ENCODE assay signal across 8 mouse cellular contexts in the genomic region with DNA sequence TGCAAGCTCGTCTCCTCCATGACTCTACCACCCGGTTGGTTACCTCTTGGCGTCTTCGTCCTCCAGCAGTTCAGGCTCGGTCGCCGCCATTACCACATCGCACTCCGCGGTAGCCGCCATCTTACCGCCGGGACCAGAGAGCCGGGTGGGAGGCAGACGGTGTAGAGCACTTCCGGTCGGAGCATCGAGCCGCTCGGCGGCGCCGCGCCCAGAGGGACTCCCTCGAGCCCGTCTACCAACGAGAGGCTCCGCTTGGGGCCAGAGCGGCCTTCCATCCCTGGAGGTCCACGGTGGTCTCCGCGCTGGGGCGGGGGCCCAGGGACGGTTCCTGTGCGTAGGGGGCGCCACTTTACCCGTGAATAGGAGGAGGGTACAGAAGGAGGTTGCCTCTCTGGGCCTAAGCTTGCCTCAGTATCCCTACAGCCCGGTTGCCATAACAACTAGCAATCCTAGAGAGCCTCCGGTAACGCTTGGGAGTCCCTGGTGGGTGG. TPM values are rescaled to one million over a fixed set of nuclear protein-coding genes. Genes with fewer than 3 reads are reported as not detected.
DNase-seq lines count a peak whose midpoint lies in the region; ATAC-seq and TF ChIP-seq lines count a peak whose summit lies in the region.

No protein-coding gene starts in this region.

- ATAC-seq in forebrain, embryonic 13.5 days, result peak; percentile 98
- peak; percentile 96 for ATAC-seq in neural tube, embryonic 15.5 days (ENCODE audit: low FRiP score)

- peaks cover 21% of the 10 kb centered on the region for H3K36me3 ChIP-seq in E14TG2a.4 (ENCODE audit: insufficient read depth, low read length)
- peaks cover 11% of the 10 kb centered on the region; the same call in 1 of the 2 replicates for H3K36me3 ChIP-seq in forebrain, embryonic 13.5 days (ENCODE audit: poor library complexity, severe bottlenecking)
- H3K36me3 ChIP-seq in neural tube, embryonic 15.5 days, result peaks cover 3% of the 10 kb centered on the region; the same call in 1 of the 2 replicates

- peaks cover 58% of the 10 kb centered on the region for H3K4me1 ChIP-seq in E14TG2a.4 (replicated peaks; ENCODE audit: low read depth, low read length)
- H3K4me1 ChIP-seq in forebrain, embryonic 13.5 days, result peaks cover 34% of the 10 kb centered on the region
- H3K4me1 ChIP-seq in neural tube, embryonic 15.5 days, result peaks cover 46% of the 10 kb centered on the region

- peak overlapping the region; percentile 99 for H3K4me3 ChIP-seq in E14TG2a.4 (replicated peaks; ENCODE audit: low read length)
- peak overlapping the region; percentile 96 for H3K4me3 ChIP-seq in forebrain, embryonic 13.5 days
- peak overlapping the region; percentile 88 for H3K4me3 ChIP-seq in neural tube, embryonic 15.5 days (replicated peaks)

- WGBS in forebrain, embryonic 13.5 days, result under 1% methylated on average over 40 of the region's 40 CpGs
- WGBS in neural tube, embryonic 15.5 days, result 0% methylated on average over 39 of the region's 40 CpGs

- peak overlapping the region; percentile 88 for H3K4me2 ChIP-seq in forebrain, embryonic 13.5 days
- peak overlapping the region; percentile 87 for H3K4me2 ChIP-seq in neural tube, embryonic 15.5 days

- no peaks in the 10 kb centered on the region for H3K27me3 ChIP-seq in E14TG2a.4 (ENCODE audit: insufficient read depth, low read length)
- no peaks in the 10 kb centered on the region for H3K27me3 ChIP-seq in forebrain, embryonic 13.5 days
- no peaks in the 10 kb centered on the region for H3K27me3 ChIP-seq in neural tube, embryonic 15.5 days (replicated peaks)

- no peaks in the 10 kb centered on the region for H3K9me3 ChIP-seq in E14TG2a.4 (ENCODE audit: low read length)
- no peaks in the 10 kb centered on the region for H3K9me3 ChIP-seq in forebrain, embryonic 13.5 days (replicated peaks)
- no peaks in the 10 kb centered on the region for H3K9me3 ChIP-seq in neural tube, embryonic 15.5 days (replicated peaks)

- TF ChIP-seq CTCF in E14TG2a.4 (conservative IDR thresholded peaks at IDR 0.05; ENCODE audit: low read length), result peak; percentile 31

- peak; percentile 87 for DNase-seq in c-Kit-positive CD71-positive TER-119-positive erythroid progenitor cells, embryonic 14.5 days (ENCODE audit: low spot score)
- peak; percentile 95 to 96 for DNase-seq in heart, postnatal 14 days
- DNase-seq in layer of hippocampus, adult 11-12 months (ENCODE audit: low spot score), result peak; percentile 96
- peak; percentile 93 to 95 for DNase-seq in lung, adult 18-20 months
- DNase-seq in testis, postnatal 14 days (ENCODE audit: low spot score), result peak; percentile 99

- peak overlapping the region; percentile 90 for H3K9ac ChIP-seq in forebrain, embryonic 13.5 days
- peak overlapping the region; percentile 94 for H3K9ac ChIP-seq in neural tube, embryonic 15.5 days (replicated peaks)

- intact Hi-C loops in heart, postnatal 14 days (cut with DNase I), result loop anchor here (2.0 kb wide), 2 partner anchors 37 to 49 kb away; no protein-coding TSS in a partner anchor

- peak overlapping the region; percentile 85 for H3K27ac ChIP-seq in forebrain, embryonic 13.5 days
- peak overlapping the region; percentile 97 for H3K27ac ChIP-seq in neural tube, embryonic 15.5 days (replicated peaks)

RNA-seq across cellular contexts. Expression of gene Dnajc7, which starts 0.4 kb away (rescaled TPM):
- polyA plus RNA-seq in forebrain, embryonic 13.5 days (2015; fragmentation: Nextera tagmentation; extraction: Ambion mirVana), result 283 and 285 TPM in 2 replicates
- 100 to 1,000 TPM; 158 TPM for total RNA-seq in heart, postnatal 14 days (2021)
- polyA plus RNA-seq in neural tube, embryonic 15.5 days (2015; fragmentation: Nextera tagmentation; extraction: Ambion mirVana), result 287 and 298 TPM in 2 replicates

RNA-seq across cellular contexts. Expression of gene Nkiras2, which starts 0.5 kb away (rescaled TPM):
- 94.7 and 101 TPM in 2 replicates for polyA plus RNA-seq in forebrain, embryonic 13.5 days (2015; fragmentation: Nextera tagmentation; extraction: Ambion mirVana)
- 10 to 100 TPM; 53.4 to 55.2 TPM for total RNA-seq in heart, postnatal 14 days (2021)
- 90.1 and 96.3 TPM in 2 replicates for polyA plus RNA-seq in neural tube, embryonic 15.5 days (2015; fragmentation: Nextera tagmentation; extraction: Ambion mirVana)

RNA-seq across cellular contexts. Expression of gene Cnp, which starts 44.8 kb away (rescaled TPM):
- 20.1 and 20.8 TPM in 2 replicates for polyA plus RNA-seq in forebrain, embryonic 13.5 days (2015; fragmentation: Nextera tagmentation; extraction: Ambion mirVana)
- 1 to 10 TPM; 6.2 to 7.6 TPM for total RNA-seq in heart, postnatal 14 days (2021)
- polyA plus RNA-seq in neural tube, embryonic 15.5 days (2015; fragmentation: Nextera tagmentation; extraction: Ambion mirVana), result 62.0 and 74.6 TPM in 2 replicates

Comparison
In these comparisons a context has a peak if more than half of its experiments do, and no peak if none do; other contexts are left out.
1. Peak in every context shown above with its lines: DNase-seq, ATAC-seq, H3K4me3 ChIP-seq and H3K27ac ChIP-seq.